11 mouse cellular contexts compared by ENCODE assay signal in the genomic region with DNA sequence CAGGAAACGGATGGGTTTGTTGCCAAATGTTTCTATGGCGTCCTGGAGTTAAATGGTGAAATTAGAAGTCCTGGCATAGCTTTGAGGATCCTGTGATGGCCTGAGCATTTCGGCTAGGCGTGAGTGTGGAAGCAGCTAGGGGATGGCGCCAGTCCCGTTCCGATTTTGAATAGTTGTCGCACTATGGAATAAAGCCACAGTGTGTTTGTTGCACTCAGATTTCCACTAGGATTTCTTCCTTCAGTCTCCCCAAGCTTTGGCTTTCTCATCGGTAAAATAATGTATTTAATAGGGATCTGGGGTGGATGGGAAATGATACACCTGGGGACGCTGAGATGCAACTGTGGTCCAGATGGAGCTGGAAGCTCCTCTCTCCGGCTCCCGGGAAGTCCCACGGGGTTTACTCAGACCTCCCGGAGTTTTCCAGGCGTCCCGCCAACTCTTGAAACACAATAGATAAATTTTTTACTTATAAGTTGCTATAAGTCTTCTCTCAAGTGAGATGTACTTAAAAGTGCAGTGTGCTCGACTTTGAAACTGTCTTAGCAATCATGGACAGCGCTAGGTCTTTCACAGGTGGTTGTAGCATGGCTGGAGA.
DNase-seq lines count a peak whose midpoint lies in the region; ATAC-seq and TF ChIP-seq lines count a peak whose summit lies in the region.
"Had no signal": no experiment of that assay in that cellular context is flagged by ENCODE, and none has a peak within 500 bp of the region (broad histone marks: within the 10 kb centered on the region; RNA-seq: fewer than 3 reads in every experiment).

No protein-coding gene starts in this region.

- TF ChIP-seq CTCF in liver, postnatal 0 days (IDR thresholded peaks at IDR 0.05; ENCODE audit: low read depth): no peak

- ATAC-seq in liver, postnatal 0 days: no peak
- ATAC-seq in embryonic facial prominence, embryonic 13.5 days (ENCODE audit: insufficient number of reproducible peaks, insufficient read depth, low FRiP score, low TSS enrichment, low read depth): no peak
- ATAC-seq: Patski had no signal

- DNase-seq in liver: peak; percentile 38
- DNase-seq in liver, postnatal 0 days: no peak
- DNase-seq in brain, adult 2 months (ENCODE audit: low read depth, low spot score): peak; percentile 12
- DNase-seq in kidney, postnatal 25 days: peak; percentile 45 to 53
- DNase-seq in layer of hippocampus, postnatal 36 days: no peak
- DNase-seq in frontal cortex, postnatal 36 days (ENCODE audit: low spot score in 2 of 2): no peak
- no peak for DNase-seq in left cerebral cortex, adult 9 months (ENCODE audit: low spot score in 2 of 2)

- WGBS in liver, postnatal 0 days (ENCODE audit: insufficient replicate concordance): 70% methylated on average over 18 of the region's 18 CpGs
- WGBS in embryonic facial prominence, embryonic 13.5 days: 45% methylated on average over 18 of the region's 18 CpGs

- H3K4me1 ChIP-seq in liver, postnatal 0 days (ENCODE audit: insufficient read depth): no peaks in the 10 kb centered on the region
- peaks cover 28% of the 10 kb centered on the region for H3K4me1 ChIP-seq in embryonic facial prominence, embryonic 13.5 days

- H3K4me3 ChIP-seq in liver, postnatal 0 days (ENCODE audit: low read depth, low read length): no peak overlapping the region
- peak overlapping the region; percentile 18 for H3K4me3 ChIP-seq in embryonic facial prominence, embryonic 13.5 days
- H3K4me3 ChIP-seq: hindbrain, embryonic 15.5 days had no signal

- no peaks in the 10 kb centered on the region for H3K9me3 ChIP-seq in liver, postnatal 0 days (ENCODE audit: low read length)
- no peaks in the 10 kb centered on the region for H3K9me3 ChIP-seq in embryonic facial prominence, embryonic 13.5 days
- H3K9me3 ChIP-seq: hindbrain, embryonic 15.5 days had no signal

- TF ChIP-seq EP300 in liver, postnatal 0 days (IDR thresholded peaks at IDR 0.05; ENCODE audit: low read depth): no peak

- no peaks in the 10 kb centered on the region for H3K36me3 ChIP-seq in liver, postnatal 0 days (replicated peaks; ENCODE audit: insufficient read depth, low read length)
- H3K36me3 ChIP-seq in embryonic facial prominence, embryonic 13.5 days: no peaks in the 10 kb centered on the region
- H3K36me3 ChIP-seq: hindbrain, embryonic 15.5 days had no signal

- H3K4me2 ChIP-seq in liver, postnatal 0 days (ENCODE audit: low read depth, low read length): no peak overlapping the region
- peak overlapping the region; percentile 50 for H3K4me2 ChIP-seq in embryonic facial prominence, embryonic 13.5 days

- no peak overlapping the region for H3K9ac ChIP-seq in liver, postnatal 0 days (replicated peaks)
- peak overlapping the region; percentile 44; the same call in 1 of the 2 replicates for H3K9ac ChIP-seq in embryonic facial prominence, embryonic 13.5 days
- H3K9ac ChIP-seq: hindbrain, embryonic 15.5 days had no signal

- H3K27me3 ChIP-seq in liver, postnatal 0 days (ENCODE audit: insufficient read depth, low read length): no peaks in the 10 kb centered on the region
- peaks cover 3% of the 10 kb centered on the region for H3K27me3 ChIP-seq in embryonic facial prominence, embryonic 13.5 days
- H3K27me3 ChIP-seq: hindbrain, embryonic 15.5 days; Patski had no signal

- no peak overlapping the region for H3K27ac ChIP-seq in liver, postnatal 0 days (ENCODE audit: low read depth)
- peak overlapping the region; percentile 90 for H3K27ac ChIP-seq in embryonic facial prominence, embryonic 13.5 days
- H3K27ac ChIP-seq: hindbrain, embryonic 15.5 days; macrophage had no signal

Comparison
In these comparisons a context has a peak if more than half of its experiments do, and no peak if none do; other contexts are left out.
1. DNase-seq: peak in liver (single experiment), brain, adult 2 months (single experiment) and kidney, postnatal 25 days (2 of 2); none in liver, postnatal 0 days (single experiment), layer of hippocampus, postnatal 36 days (0 of 2), frontal cortex, postnatal 36 days (0 of 2) and left cerebral cortex, adult 9 months (0 of 2).